Mouse (Mus musculus) brown adipose tissue, adult 24 weeks (tissue): ENCODE results near the gene S100a6. TPM values are rescaled to one million over a fixed set of nuclear protein-coding genes. Genes with fewer than 3 reads are reported as not detected.

Experiments used
- H3K27ac ChIP-seq: fragments of 200-500 bp; replicated peaks from 2 replicates; pipeline ENCODE4 v1.5.1; 2012; ENCODE audit warnings: low read depth, mild to moderate bottlenecking, low read length
- H3K4me1 ChIP-seq: fragments of 200-500 bp; 2 replicates; pipeline ENCODE4 v1.6.1; 2012; ENCODE audit warnings: low read length, mixed read lengths; ENCODE audit not compliant: control insufficient read depth, insufficient read depth, insufficient read length
- H3K4me3 ChIP-seq: fragments of 200-500 bp; 2 replicates; pipeline ENCODE4 v1.5.1; 2012; ENCODE audit warnings: low read depth, mild to moderate bottlenecking, low read length, moderate library complexity; ENCODE audit not compliant: insufficient read depth
- polyA plus RNA-seq: library from polyadenylated mRNA; stranded (reverse); fragments of >200 nt; gene quantifications from 2 replicates; pipeline ENCODE4 v1.2.4, GENCODE M21; 2012; ENCODE audit not compliant: missing spikeins, insufficient read depth, insufficient read length

The S100a6 gene
- polyA plus RNA-seq, 1 experiment, result 232 TPM

DNA sequence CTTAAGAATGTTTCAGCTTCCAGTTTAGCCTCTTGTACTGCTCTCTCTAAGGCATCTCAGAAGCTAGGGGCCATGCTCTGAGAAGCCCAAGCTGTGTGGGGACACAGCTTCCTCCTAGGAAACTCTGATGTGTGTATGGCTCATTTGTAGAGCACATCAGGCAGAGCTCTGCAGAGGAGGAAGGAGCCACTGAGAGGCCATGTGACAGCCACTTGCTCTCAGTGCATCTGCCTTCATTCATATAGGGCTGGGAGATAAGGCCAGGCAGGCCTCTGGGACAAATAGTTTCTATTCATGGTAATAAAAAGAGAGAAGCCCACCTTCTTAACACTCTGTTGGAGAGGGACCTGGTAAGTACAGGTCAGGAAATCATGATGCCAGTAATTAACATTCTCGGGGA is 18.2 kb upstream of the S100a6 start:
- Histone ChIP-seq H3K27ac (no peak overlapping the region), H3K4me3 (no peak overlapping the region), H3K4me1 (peaks cover 27% of the 10 kb centered on the region)

- Histone ChIP-seq H3K4me3 (no peak overlapping the region), H3K27ac (peak overlapping the region; percentile 78), H3K4me1 (peaks cover 32% of the 10 kb centered on the region)
These were observed 17.1 kb upstream of the S100a6 start for GRCm38 (mm10) chr3:90595556-90595955.

DNA sequence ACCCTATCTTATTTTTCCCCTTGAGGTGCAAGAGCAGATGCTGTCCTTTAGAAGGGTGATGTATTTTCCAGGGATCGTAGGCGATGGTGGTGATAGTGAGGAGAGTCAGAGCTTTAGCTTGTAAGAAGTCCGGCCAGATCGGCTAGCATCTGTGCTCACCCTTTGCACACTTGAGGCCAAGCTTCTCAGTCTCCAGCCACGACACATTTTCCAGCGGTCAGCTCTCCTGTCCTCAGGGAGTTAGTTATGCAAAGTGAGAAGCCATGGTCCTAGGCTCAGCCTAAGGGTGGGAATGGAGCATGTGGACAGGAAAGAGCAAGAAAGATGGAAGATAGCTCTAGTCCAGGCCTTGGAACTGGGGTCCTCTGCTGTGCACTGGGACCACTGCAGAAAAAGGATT is 15.9 kb upstream of the S100a6 start:
- peaks cover 40% of the 10 kb centered on the region for H3K4me1 ChIP-seq

GRCm38 (mm10) chr3:90597736-90598135 is 14.9 kb upstream of the S100a6 start:
- H3K27ac ChIP-seq, result peak overlapping the region; percentile 16; the same call in 1 of the 2 replicates
- peaks cover 41% of the 10 kb centered on the region for H3K4me1 ChIP-seq
- H3K4me3 ChIP-seq, result no peak overlapping the region

More for the DNA sequence above, 15.9 kb upstream of the S100a6 start:
- Histone ChIP-seq H3K4me3 (no peak overlapping the region), H3K27ac (peak overlapping the region; percentile 78)

DNA sequence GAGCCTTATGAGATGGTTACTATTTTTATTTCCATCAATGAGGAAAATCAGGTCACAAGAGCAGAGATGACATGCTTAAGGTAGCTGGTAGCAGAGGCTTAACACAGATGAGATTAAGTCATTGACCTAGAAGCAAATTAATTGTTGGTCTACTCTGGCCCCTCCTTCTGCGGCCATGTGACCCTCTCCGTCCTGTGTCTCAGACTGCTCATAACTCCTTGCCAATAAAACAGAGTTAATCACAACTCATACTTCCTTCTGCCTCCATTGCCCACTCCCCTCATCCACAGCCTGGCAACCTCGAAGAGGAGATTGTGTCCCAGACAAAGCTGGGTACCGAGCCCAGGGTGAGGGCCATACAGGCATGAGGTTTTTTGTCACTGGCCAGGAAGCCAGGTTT is 14.5 kb upstream of the S100a6 start:
- Histone ChIP-seq H3K4me1 (peaks cover 41% of the 10 kb centered on the region), H3K27ac (no peak overlapping the region), H3K4me3 (no peak overlapping the region)

GRCm38 (mm10) chr3:90599401-90599800 is 13.3 kb upstream of the S100a6 start:
- Histone ChIP-seq H3K27ac (no peak overlapping the region), H3K4me3 (no peak overlapping the region), H3K4me1 (peaks cover 41% of the 10 kb centered on the region)

DNA sequence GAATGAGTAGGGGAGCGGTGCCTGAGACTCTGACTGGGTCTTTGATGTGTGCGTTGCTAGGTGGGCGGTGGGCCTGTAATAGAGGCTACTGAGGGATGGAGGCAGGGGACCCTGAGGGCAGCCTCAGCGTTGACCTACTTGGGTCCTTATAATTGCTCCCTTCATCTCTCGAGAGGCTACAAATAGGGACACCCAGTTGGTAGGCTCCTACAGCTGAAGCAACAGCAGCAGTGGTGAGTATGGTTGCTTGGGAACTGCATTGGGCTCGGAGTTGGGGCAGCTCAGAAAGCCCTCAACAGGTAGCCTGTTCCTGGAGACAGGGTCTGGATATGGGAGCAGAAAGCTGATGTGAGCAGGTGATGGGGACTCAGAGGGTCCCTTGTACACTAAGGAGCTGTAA is 12.6 kb upstream of the S100a6 start:
- Histone ChIP-seq H3K27ac (0 out of 2 replicates have a peak overlapping the region, but pooled peaks have one; percentile 29), H3K4me1 (peaks cover 41% of the 10 kb centered on the region), H3K4me3 (no peak overlapping the region)

GRCm38 (mm10) chr3:90600458-90601195 is 12.1 kb upstream of the S100a6 start:
- peaks cover 35% of the 10 kb centered on the region for H3K4me1 ChIP-seq
- no peak overlapping the region for H3K4me3 ChIP-seq
- H3K27ac ChIP-seq, result 0 out of 2 replicates have a peak overlapping the region, but pooled peaks have one; percentile 29

DNA sequence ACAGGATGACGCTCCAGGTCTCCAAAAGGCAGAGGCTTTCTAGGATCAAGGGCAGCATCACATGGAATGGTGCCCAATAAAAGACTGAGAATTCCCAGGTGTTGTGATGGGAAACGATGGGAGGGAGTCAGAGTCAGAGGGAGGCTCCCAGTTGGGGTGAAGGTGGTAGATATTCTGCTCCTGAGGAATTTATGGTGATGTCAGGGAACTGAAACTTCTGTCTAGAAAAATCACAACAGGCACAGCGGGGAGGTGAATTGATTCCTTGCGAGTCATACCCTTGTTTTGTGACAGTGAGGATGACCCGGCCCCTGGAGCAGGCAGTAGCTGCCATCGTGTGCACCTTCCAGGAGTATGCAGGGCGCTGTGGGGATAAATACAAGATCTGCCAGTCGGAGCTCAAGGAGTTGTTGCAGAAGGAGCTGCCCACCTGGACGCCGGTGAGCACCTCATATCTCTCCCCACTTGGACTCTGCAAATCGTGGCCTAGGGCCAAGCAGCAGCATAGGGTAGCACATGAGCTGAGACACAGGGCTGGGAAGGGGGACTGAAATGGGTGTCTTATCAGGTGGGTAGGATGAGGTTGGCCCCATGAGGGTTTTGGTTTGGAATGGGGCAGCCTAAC is 11.1 kb upstream of the S100a6 start, which contains the start of gene Gm42674:
Gene Gm42674, plus strand, starts transcription at position 419 of the 625 bp plus-strand sequence.
- Histone ChIP-seq H3K27ac (no peak within 1 kb of the TSS), H3K4me1 (peaks cover 28% of the 10 kb centered on the region), H3K4me3 (no peak within 1 kb of the TSS)

- Histone ChIP-seq H3K4me1 (peaks cover 18% of the 10 kb centered on the region), H3K4me3 (no peak within 1 kb of the TSS), H3K27ac (peak within 1 kb of the TSS; percentile 32)
These were observed 9.1 kb upstream of the S100a6 start, which contains the start of gene S100a4 for GRCm38 (mm10) chr3:90603623-90604022. S100a4 (plus strand) TSS chr3:90603771.

GRCm38 (mm10) chr3:90604416-90604815 is 8.3 kb upstream of the S100a6 start:
- Histone ChIP-seq H3K27ac (peak overlapping the region; percentile 32), H3K4me3 (no peak overlapping the region), H3K4me1 (peaks cover 18% of the 10 kb centered on the region)

GRCm38 (mm10) chr3:90605049-90605448 is 7.6 kb upstream of the S100a6 start:
- Histone ChIP-seq H3K4me1 (peaks cover 12% of the 10 kb centered on the region), H3K27ac (peak overlapping the region; percentile 32), H3K4me3 (no peak overlapping the region)

DNA sequence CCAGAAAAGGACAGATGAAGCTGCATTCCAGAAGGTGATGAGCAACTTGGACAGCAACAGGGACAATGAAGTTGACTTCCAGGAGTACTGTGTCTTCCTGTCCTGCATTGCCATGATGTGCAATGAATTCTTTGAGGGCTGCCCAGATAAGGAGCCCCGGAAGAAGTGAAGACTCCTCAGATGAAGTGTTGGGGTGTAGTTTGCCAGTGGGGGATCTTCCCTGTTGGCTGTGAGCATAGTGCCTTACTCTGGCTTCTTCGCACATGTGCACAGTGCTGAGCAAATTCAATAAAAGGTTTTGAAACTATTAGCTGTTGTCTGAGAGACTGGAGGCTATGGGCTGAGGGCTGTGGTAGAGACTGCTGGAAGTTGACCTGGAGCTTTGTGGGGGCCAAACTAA is 6.9 kb upstream of the S100a6 start:
- H3K4me1 ChIP-seq, result peaks cover 9% of the 10 kb centered on the region; the same call in 1 of the 2 replicates
- H3K27ac ChIP-seq, result no peak overlapping the region
- no peak overlapping the region for H3K4me3 ChIP-seq

- H3K27ac ChIP-seq, result no peak overlapping the region
- H3K4me1 ChIP-seq, result peaks cover 5% of the 10 kb centered on the region; the same call in 1 of the 2 replicates
- H3K4me3 ChIP-seq, result no peak overlapping the region
These were observed 6.5 kb upstream of the S100a6 start for GRCm38 (mm10) chr3:90606185-90606584.

DNA sequence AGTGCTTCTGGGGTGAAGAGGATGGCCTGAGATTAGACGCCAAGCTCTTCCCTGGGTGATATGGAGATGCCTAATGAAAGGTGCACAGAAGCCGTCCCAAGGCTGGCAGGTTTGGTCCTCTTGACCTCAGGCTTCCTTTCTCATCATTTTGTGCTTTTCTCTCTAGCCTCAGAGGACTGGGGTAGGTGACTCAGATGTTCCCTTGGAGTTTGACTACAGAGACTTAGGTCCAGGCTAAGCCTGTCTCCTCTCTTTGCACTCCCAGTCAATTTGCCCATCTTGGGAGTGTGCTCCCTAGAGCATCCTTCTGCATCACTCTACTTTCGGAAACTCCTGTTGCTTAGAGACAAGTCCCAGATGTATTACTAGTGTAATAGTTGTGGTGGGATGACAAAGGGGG is 5.3 kb upstream of the S100a6 start:
- Histone ChIP-seq H3K4me3 (no peak overlapping the region), H3K27ac (no peak overlapping the region)

DNA sequence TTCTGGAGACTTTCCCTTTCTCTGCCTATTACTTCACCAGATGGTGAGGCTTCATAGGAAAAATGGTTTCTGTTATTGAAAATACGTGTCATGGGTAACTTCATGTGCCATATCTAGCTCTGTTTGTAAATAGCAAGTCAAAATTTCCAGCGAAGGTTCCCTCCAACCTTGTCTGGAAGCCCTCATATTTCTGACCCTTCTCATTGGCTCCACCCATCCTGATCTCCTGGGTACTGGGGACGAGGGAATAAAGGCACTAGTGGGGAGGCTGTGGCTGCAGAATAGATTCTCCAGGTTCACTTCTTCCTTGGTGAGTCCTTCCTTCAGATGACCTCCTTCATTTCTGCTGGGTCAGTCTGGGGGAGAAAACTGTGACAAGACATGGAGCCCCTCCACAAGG is 4.5 kb upstream of the S100a6 start, which contains the start of gene S100a5:
Gene S100a5, plus strand, starts transcription at position 301 of the 400 bp plus-strand sequence.
- Histone ChIP-seq H3K27ac (no peak within 1 kb of the TSS), H3K4me3 (no peak within 1 kb of the TSS), H3K4me1 (no peaks in the 10 kb centered on the region)

More for the DNA sequence above, 5.3 kb upstream of the S100a6 start:
- no peaks in the 10 kb centered on the region for H3K4me1 ChIP-seq
